Mouse (Mus musculus): Measurements from ENCODE around the gene Sox30.
"Not testable (repeated sequence)": the region's sequence is repeated elsewhere in the genome, so short reads cannot be mapped to it uniquely, and the experiment has no call there.

The Sox30 gene

DNA sequence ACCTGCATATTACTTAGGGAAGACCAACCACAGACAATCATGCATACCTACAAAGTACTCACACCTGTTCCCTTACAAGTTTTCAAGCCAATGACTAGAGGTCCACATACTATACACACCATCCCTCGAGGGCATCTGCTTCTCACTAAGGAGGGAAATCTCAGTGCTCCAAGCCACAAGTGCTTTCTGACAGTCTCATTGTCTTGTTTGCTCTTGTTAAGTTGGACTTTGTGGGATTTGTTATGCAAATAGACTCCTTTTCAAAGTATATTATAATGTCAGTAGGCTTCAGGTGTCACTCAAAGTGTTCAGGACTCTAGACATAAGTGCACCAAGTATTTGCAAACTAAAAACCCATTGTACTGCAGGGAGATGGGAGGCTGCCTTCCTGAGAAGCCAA, 40.1 kb downstream of the Sox30 start:
- no peak for DNase-seq (ENCODE audit: low read depth, low spot score)

DNA sequence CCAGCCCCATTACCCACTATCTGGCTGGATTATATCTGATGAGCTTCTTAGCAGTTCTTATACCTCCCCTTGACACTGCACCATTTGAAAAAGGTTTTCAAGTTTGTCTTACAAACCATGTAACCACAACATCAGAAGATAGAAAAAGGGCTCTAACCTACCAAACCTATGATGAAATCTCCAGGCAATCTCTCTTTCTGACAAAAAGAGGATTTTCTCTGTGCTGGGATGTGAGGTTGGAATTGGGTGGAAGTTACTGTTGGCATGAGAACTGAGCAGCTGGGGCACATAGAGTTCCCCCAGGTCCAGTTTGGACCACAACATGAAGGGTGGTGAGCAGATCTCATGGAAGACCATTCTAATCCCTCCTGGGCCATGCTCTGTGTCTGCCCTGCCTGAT, 41.7 kb downstream of the Sox30 start:
- DNase-seq (ENCODE audit: low read depth, low spot score), result no peak

DNA sequence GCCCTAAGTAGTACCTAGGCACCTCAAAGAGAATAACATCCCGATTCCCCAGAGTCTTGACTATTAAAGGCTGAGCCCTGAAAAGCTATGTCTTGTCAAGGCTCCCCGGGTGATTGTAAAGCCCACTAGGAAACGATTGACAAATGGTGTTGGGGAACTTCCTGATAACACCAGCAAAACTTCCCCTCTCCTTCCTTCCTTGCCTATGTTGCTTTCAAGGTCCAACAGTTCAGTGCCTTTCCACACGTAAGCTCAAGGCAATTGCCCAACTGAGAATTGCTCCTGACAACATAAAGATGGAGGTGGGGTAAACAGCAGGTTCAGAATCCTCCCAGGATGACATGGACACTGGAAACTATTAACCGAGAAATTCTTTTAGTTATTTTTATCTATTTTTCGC, 42.9 kb downstream of the Sox30 start:
- no peak for DNase-seq (ENCODE audit: low read depth, low spot score)

DNA sequence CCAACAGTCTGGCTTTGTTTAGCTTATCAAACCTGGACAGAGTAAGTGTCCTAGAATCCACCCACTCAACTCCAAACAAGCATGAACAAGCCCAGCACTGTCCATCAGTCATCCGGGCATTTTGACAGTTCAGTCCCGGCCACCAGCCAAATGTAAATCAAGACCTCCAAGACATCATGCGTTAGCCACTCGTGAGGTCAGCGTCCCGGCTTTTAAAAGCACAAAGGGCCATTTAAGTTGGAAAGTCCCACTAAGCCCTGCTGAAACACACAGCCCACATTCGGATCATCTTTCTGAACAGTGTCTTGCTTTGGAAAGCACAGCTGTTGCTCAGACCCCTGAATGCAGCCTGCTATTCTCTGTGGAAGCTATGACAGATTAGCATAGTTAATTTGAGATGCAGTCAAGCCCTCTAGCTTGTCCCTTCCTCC, 45.9 kb downstream of the Sox30 start:
- DNase-seq (ENCODE audit: low read depth, low spot score), result no peak

DNA sequence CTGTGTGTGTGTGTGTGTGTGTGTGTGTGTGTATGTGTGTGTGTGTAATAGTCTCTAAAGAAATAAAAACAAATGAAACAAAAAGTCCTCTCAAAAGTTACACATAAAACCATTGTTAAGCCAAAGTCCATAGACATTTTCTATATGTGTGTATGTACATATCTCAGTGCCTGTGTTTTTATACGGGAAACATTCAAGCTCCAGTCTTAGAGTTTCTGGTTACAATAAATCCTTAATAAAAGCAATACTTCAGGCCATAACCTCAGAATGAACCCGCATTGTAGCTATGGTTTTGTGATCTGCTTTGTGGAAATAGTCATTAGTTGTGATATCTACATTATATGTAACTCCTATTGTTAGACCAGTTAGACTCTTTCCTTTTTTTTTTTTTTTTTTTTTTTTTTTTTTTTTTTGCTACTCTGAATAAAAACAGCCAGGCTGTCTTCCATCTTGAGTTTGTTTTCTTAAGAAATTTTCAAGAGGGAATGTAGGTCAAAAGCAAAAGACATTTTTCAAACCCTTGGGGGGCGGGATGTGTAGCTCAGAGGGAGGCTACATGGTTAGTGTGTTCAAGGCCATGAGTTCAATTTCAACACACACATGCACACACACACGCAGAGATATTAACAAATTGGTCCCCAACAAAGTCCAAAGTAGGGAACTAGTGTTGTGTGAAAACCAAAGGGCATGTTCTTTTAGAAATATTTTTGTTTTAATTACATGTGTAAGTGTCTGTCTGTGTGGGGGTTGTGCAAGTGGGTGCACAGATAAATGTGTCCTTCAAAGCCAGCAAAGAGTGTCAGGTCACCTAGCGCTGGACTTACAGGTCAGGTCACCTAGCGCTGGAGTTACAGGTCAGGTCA, 48.1 kb downstream of the Sox30 start:
- DNase-seq (ENCODE audit: low read depth, low spot score), result no peak

DNA sequence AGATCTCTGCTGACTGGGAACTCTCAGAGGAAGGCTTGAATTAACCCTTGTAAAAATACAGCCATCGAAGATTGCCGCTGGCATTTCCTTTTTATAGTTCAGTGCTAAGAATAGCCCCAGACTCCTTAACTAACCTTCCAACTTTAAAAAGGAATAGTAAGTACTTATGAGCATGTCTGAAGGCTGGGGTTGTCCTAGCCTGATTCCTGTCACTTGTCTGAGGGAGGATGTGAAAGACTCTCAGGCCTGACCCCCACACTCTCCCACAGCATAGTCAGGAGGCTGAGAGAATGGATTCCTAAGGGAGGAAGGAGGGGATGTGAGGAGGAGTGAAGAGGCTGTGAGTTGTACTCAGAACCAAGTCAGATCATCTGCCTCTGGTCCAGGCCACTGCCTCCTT, 49.4 kb downstream of the Sox30 start:
- no peak for DNase-seq (ENCODE audit: low read depth, low spot score)

DNA sequence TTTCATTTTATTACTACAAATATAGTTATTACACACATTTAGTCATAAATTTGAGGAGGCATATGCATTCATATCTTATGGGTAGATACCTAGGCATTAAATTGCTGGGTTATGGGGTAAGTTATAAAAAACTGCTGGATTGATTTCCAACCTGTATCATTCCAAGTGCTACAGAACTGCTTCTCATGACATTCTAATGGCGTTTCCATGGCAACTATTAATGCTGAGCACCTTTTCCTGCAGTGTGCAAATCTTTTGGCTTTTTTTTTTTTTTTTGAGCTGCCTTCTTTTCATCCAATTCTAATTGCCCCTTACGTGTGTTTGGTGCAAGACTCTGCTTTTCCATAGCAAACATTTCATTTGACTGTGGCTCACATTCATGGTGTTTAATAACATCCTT, 49.9 kb downstream of the Sox30 start:
- no peak for DNase-seq (ENCODE audit: low read depth, low spot score)

DNA sequence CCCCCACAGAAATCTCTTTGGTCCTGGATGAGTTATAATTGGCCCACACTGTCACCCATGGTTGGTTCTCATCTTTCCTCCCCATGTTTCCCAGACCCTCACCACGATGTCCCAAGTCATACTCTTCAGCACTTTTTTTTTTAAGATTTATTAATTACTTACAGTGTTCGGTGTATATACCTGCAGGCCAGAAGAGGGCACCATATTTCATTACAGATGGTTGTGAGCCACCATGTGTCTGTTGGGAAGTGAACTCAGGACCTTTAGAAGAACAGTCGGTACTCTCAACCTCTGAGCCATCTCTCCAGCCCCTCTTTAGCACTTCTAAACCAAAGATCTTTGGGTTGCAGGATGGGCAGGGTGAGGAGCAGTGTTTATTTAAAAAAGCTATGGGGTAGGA, 51.4 kb downstream of the Sox30 start:
- DNase-seq (ENCODE audit: low read depth, low spot score), result no peak

DNA sequence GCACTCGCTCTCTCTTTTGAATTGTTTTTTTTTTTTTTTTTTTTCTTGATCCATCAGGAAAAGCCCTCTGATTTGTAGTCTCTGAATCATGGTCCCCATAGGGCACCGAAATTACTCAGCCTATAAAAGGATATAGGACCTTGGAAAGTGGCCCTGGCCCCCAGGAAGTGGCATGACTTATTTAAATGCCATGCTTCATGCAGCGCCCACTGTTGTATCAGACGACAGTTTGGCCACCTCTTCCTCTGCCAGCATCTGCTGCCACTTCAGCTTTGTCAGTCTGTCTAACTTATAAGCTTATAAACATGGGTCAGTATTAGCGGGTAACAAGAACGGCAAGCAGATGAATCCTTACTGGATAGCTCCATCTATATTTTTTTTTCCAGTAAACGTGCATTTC, 52.8 kb downstream of the Sox30 start:
- DNase-seq (ENCODE audit: low read depth, low spot score), result no peak

DNA sequence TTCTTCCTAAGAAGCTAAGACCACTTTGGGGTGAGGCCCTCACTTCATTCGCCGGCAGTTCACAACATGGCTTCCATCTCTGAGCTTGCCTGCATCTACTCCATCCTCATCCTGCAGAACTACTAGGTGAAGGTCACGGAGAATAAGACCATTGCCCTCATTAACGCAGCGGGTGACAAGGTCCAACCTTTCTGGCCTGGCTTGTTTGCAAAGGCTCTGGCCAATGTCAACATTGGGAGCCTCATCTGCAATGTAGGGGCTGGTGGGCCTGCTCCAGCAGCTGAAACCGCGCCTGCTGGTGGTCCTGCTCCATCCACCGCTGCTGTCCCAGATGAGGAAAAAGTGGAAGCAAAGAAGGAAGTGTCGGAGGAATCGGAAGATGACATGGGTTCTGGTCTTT, 56.3 kb downstream of the Sox30 start:
- no peak for DNase-seq (ENCODE audit: low read depth, low spot score)

DNA sequence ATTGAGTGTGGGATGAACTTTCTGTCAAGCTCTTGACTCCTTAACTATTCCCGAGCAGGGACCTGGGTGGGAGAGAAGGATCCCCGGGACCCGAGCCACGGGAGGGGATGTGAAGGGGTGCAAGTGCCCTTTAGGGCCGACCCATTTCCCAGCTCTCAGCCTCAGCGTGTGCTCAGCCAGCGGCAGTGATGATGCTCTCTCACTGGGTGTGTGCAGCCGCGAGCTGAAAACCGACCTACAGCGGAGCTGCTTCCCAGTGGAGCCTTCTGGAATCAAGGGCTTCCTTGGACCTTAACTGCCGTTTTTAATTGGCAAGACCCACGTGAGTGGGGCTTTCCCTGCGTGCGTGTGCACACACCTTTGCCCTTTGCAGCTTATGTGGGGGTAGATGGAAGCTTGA, 58.8 kb downstream of the Sox30 start:
- DNase-seq (ENCODE audit: low read depth, low spot score), result no peak

DNA sequence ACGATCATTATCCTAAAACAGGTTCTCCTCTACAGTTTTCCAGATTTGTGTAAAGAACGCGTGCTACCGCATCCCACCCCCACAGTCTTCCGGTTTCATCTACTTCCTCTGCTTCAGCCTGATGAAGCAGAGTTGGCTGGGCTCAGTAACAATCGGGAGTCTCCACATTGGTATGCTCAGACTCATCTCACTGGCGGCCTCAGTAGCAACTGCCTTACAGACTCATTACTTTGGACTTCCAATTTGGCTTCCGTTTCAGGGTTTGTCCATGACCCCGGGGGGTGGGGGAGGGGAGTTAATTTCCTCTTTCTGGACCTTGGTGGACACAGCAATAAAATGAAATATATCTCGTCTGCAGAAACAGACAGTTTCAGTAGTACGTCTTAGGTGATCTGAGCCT, 59.2 kb downstream of the Sox30 start:
- no peak for DNase-seq (ENCODE audit: low read depth, low spot score)

DNA sequence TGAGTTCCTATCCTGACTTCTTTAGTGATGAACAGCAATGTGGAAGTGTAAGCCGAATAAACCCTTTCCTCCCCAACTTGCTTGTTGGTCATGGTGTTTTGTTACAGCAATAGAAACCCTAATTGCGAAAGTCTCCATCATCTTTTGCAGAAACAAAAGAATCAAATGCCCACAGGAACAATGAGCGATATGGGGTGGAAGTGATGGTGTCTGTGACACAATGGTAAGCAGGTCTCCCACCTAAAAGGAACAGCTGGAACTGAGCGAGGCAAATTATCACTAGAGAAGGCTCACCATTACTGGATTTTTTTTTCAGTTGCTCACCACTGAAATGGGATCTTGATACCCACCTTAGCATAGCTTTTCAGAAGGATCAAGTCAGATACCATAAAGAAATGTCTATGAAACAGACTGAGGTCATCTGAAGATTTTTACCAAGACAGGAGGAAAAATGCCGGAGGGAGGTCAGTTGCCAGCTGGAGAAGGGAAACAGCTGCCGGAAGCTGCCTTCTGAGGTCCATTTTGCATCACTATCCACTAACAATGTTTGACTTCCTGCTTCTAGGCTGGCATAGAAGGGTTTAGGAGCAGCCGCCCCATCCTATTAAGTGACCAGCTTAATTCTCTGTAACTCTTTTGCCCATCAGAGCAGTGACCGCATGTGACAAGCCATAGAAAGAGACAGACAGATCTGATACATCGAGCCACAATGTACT, 60.9 kb downstream of the Sox30 start:
- DNase-seq (ENCODE audit: low read depth, low spot score), result no peak

DNA sequence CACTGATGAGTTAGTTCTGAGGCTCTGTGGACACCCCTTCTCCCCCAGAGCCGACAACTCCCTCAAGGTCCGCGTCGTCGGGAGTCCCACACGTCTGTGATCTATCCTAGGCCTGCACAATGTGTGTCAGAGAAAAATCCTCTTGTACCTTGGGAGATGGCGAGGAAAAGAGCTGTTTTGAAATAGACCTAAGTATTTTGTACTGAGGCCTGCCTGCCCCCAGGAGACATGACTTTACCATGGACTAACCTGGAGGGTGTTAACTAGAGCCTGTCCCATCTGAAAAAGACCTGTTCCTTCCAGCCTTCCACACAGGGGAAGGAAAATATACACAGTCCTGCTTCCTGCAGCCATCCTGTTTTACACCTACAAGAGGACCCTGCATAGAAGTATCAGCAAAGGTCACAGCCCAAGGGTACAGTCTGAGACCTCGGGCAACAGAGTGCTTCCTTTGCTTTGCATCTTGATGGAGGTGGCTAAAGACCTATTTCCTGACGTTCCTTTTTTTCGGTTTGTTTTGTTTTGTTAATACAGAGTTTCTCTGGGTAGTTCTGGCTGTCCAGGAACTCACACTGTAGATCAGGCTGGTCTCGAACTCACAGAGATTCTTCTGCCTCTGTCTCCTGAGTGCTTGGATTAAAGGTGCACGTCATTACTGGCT, 61.6 kb downstream of the Sox30 start:
- no peak for DNase-seq (ENCODE audit: low read depth, low spot score)

DNA sequence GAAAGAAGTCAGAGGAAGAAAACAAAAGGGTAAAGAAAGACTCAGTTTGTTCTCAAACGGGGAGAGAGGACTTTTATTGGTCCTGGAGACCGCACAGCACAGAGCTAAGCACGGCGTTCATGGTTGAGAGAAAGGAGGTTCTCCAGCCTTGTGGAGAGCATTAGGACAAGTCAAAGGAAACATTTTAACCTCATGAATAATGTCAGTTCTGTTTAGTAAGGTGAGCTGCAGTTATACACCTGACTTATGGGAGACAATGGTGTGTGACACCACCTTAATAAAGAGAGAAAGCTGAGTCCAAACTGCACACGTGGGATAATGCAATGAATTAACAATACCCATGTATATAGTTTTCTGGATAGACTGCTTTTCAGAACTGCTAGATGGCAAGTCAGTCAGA, 64.7 kb downstream of the Sox30 start:
- DNase-seq (ENCODE audit: low read depth, low spot score), result no peak

DNA sequence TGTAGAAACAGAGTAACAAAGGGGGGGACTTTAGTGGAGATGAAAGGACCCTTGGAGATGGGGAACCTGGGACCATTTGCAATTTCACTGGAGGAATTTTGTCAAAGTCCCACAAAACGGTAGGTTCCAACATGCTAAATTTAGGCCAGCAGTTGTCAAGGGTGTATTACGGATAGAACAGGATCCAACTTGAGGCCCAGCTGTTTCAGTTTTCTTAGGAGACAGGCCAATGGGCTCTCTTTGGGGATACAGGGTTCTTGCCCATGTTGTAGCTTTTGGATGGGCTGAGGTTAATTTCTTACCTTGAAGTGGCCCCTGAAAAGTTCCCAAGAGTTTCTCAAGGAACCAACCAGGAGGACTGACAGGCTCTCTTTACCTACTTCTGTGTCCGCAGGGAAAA, 67.2 kb downstream of the Sox30 start:
- no peak for DNase-seq (ENCODE audit: low read depth, low spot score)

DNA sequence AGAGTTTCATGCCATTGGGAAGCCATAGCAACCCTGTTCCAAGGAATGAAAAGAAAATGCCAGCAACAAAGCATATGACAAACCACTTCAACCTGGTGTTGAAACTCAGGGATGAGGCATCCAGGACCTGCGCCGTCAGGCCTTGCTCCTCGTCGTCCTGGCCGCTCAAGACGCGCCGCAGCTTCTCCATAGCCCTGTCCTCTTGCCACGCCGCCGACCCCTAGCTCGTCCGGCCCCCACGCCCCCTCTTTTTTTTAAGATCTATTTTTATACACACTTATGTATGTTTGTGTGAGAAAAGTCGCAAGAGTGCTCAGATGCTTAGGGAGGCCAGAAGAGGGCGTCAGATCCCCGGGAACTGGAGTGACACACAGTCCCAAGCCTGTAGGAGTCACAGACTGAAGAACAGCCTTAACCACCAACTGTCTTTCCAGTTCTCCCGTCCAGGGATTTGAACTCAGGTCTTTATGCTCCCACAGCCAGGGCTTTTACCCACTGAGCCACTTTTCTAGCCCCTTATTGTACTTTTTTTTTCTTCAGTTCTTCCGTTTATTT, 72.1 kb downstream of the Sox30 start, which contains the start of gene Gm12166:
Gm12166 (minus strand) TSS at position 217 of the 555 bp plus-strand sequence.
- DNase-seq (ENCODE audit: low read depth, low spot score), result not testable (repeated sequence)

DNA sequence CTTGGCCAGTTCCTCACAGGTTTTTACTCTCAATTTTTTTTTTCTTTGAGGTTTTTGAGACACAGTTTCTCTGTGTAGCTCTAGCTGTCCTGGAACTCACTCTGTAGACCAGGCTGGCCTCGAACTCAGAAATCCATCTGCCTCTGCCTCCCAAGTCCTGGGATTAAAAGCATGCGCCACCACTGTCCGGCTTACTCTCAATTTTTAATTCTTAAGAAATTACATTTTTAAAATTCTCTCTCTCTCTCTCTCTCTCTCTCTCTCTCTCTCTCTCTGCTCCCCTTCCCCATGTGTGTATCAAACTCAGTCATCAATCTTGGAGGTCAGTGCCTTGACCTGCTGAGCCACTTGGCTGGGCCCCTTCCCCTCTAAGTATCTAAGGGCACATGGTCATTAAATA, 73.3 kb downstream of the Sox30 start:
- not testable (repeated sequence) for DNase-seq (ENCODE audit: low read depth, low spot score)

DNA sequence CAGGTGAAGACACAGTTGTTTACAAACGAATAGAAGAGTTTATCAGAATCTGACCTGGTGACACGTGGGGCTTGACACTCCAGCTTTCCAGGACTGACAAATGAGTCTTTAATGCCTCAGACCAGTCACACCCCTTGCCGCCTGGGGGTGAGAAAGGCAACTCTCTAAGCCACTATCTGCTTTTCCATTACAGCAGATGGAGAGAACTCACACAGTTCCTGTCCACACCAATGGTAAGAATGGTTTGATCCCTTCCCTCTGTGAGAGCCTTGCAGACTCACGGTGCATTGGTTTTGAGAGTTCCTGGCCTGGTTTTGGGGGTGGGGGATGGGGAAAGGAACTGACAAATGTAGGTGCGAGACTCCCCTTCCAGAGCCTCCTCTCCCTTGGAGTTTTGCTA, 74.2 kb downstream of the Sox30 start:
- DNase-seq (ENCODE audit: low read depth, low spot score), result no peak

DNA sequence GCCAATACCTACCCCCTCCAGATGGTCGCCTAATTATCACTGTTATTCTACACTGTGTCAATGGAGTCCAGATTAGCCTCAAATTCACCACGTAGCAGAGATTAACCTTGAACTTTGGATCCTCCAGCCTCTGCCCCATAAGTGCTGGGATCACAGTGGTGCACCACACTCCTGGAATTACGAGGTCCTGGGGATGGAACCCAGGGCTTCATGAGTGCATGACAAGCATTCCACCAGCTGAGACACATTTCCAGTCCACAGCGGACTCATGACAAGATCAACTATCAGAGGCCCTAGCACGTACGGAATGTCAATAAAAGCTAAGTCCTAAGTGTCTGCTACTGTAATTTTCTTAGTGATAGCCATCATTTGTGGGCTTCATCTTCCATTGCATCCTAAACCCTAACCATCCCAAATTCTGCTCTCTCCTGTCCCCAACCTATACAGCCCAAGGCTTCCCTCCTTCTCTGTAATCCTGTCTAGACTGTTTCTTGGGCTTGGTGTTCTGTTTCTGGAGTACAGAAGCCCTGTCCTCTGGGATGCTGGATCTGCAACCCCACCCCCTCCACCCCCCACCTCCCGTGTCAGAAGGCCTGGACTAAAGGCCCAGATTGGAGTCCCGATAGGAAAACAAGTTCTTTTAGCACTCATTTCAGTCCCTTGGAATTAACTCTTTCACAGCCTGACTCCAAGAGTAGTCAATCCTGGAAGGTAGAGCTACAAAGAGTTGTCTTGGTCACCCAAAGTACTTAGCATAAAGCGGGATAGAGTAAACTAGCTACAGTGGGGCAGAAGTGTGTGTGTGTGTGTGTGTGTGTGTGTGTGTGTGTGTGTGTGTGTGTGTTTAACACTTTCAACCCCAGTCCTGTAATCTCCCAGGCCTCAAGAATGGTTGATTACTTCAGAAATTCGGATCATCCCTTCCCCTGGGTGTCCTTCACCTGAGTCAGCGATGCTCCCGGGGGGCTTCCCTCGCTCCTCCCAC, 75.1 kb downstream of the Sox30 start:
- DNase-seq (ENCODE audit: low read depth, low spot score), result no peak

Data from forelimb bud, embryonic 11.5 days (tissue).